Mouse (Mus musculus) heart, embryonic 12.5 days (tissue): Measurements from ENCODE around the gene Rgs12. TPM values are rescaled to one million over a fixed set of nuclear protein-coding genes. Genes with fewer than 3 reads are reported as not detected.

ENCODE experiments used
- ATAC-seq: fragments of 200-750 bp; cut with Nextera tagmentation; 2 replicates; pipeline ENCODE4 v1.8.0; 2017; ENCODE audit warnings: moderate TSS enrichment, moderate library complexity; ENCODE audit not compliant: insufficient number of reproducible peaks, low FRiP score
- H3K27ac ChIP-seq: fragments of 300-500 bp; sonication (generic); 2 replicates; pipeline ENCODE4 v1.5.1; 2016; ENCODE audit warnings: mild to moderate bottlenecking, moderate library complexity; ENCODE audit not compliant: poor library complexity, severe bottlenecking
- H3K27me3 ChIP-seq: fragments of 300-500 bp; sonication (generic); replicated peaks from 2 replicates; pipeline ENCODE4 v1.6.1; 2016; ENCODE audit warnings: mild to moderate bottlenecking, moderate library complexity
- H3K36me3 ChIP-seq: fragments of 300-500 bp; sonication (generic); 2 replicates; pipeline ENCODE4 v1.6.1; 2016; ENCODE audit warnings: mild to moderate bottlenecking, moderate library complexity
- H3K4me1 ChIP-seq: fragments of 300-500 bp; sonication (generic); replicated peaks from 2 replicates; pipeline ENCODE4 v1.6.1; 2016; ENCODE audit warnings: mild to moderate bottlenecking
- H3K4me2 ChIP-seq: fragments of 300-500 bp; sonication (generic); 2 replicates; pipeline ENCODE4 v1.6.1; 2016; ENCODE audit warnings: mild to moderate bottlenecking, moderate library complexity
- H3K4me3 ChIP-seq: fragments of 300-500 bp; sonication (generic); 2 replicates; pipeline ENCODE4 v1.5.1; 2016; ENCODE audit warnings: mild to moderate bottlenecking
- H3K9ac ChIP-seq: fragments of 300-500 bp; sonication (generic); 2 replicates; pipeline ENCODE4 v1.6.1; 2016; ENCODE audit warnings: mild to moderate bottlenecking, moderate library complexity
- H3K9me3 ChIP-seq: fragments of 300-500 bp; sonication (generic); replicated peaks from 2 replicates; pipeline ENCODE4 v1.6.1; 2016; ENCODE audit warnings: mild to moderate bottlenecking, moderate library complexity
- WGBS: fragments of 180-500 bp; shearing (Covaris S2); methylation state at CpG from one replicate; pipeline ENCODE4 v1.1.7; 2016; 5-methylcytosine and 5-hydroxymethylcytosine counted together
- polyA plus RNA-seq: library from polyadenylated mRNA; unstranded; fragments of >200 nt; fragmentation: Nextera tagmentation; extraction: Ambion mirVana; gene quantifications from 2 replicates; pipeline ENCODE4 v1.2.1, GENCODE M21; 2016

Gene Rgs12
- polyA plus RNA-seq, 1 experiment from 2014 or later = 35.6 TPM

- Histone ChIP-seq H3K4me2 (peak overlapping the region; percentile 4; the same call in 1 of the 2 replicates), H3K27ac (peak overlapping the region; percentile 82), H3K27me3 (no peaks in the 10 kb centered on the region), H3K9me3 (no peaks in the 10 kb centered on the region; the same call in 1 of the 2 replicates), H3K9ac (no peak overlapping the region), H3K4me1 (peaks cover 24% of the 10 kb centered on the region), H3K4me3 (no peak overlapping the region), H3K36me3 (0 out of 2 replicates have a peak, but pooled peaks cover 2% of the 10 kb centered on the region)
- ATAC-seq = no peak
- 50% methylated on average over 4 of the region's 4 CpGs for WGBS
Measured at GRCm38 (mm10) chr5:34932458-34932806, 16.8 kb upstream of the Rgs12 start.

- H3K4me3 ChIP-seq = no peak overlapping the region
- no peak for ATAC-seq
- H3K36me3 ChIP-seq = no peaks in the 10 kb centered on the region
- no peaks in the 10 kb centered on the region for H3K27me3 ChIP-seq
- H3K9me3 ChIP-seq = no peaks in the 10 kb centered on the region; the same call in 1 of the 2 replicates
- H3K27ac ChIP-seq = no peak overlapping the region
- 89% methylated on average over 1 of the region's 1 CpGs for WGBS
- H3K4me2 ChIP-seq = no peak overlapping the region
- peaks cover 24% of the 10 kb centered on the region for H3K4me1 ChIP-seq
- H3K9ac ChIP-seq = no peak overlapping the region
Measured at GRCm38 (mm10) chr5:34933461-34933860, 15.8 kb upstream of the Rgs12 start.

GRCm38 (mm10) chr5:34941710-34942470 is 7.4 kb upstream of the Rgs12 start:
- no peak overlapping the region for H3K4me2 ChIP-seq
- H3K36me3 ChIP-seq = no peaks in the 10 kb centered on the region
- H3K4me3 ChIP-seq = no peak overlapping the region
- 68% methylated on average over 10 of the region's 10 CpGs for WGBS
- no peak overlapping the region for H3K9ac ChIP-seq
- no peaks in the 10 kb centered on the region for H3K4me1 ChIP-seq
- no peaks in the 10 kb centered on the region for H3K27me3 ChIP-seq
- ATAC-seq = no peak
- no peak overlapping the region for H3K27ac ChIP-seq
- H3K9me3 ChIP-seq = no peaks in the 10 kb centered on the region

GRCm38 (mm10) chr5:34943428-34943827 is 5.8 kb upstream of the Rgs12 start:
- no peak overlapping the region for H3K27ac ChIP-seq
- WGBS = 74% methylated on average over 3 of the region's 3 CpGs

GRCm38 (mm10) chr5:34949769-34950211 is 545 bp downstream of the Rgs12 start:
- 1% methylated on average over 12 of the region's 12 CpGs for WGBS
- Histone ChIP-seq H3K4me2 (peak overlapping the region; percentile 82), H3K27me3 (no peaks in the 10 kb centered on the region), H3K9ac (peak overlapping the region; percentile 95), H3K27ac (peak overlapping the region; percentile 80), H3K4me3 (peak overlapping the region; percentile 87), H3K4me1 (peaks cover 43% of the 10 kb centered on the region), H3K36me3 (peaks cover 12% of the 10 kb centered on the region), H3K9me3 (0 out of 2 replicates have a peak, but pooled peaks cover 3% of the 10 kb centered on the region)
- ATAC-seq = 0 out of 2 replicates have a peak, but pooled peaks have one; percentile 3

More at GRCm38 (mm10) chr5:34943428-34943827, 5.8 kb upstream of the Rgs12 start:
- Histone ChIP-seq H3K4me1 (peaks cover 7% of the 10 kb centered on the region; the same call in 1 of the 2 replicates), H3K27me3 (no peaks in the 10 kb centered on the region), H3K9ac (no peak overlapping the region), H3K4me3 (no peak overlapping the region), H3K36me3 (no peaks in the 10 kb centered on the region), H3K9me3 (no peaks in the 10 kb centered on the region), H3K4me2 (no peak overlapping the region)
- no peak for ATAC-seq

- H3K4me3 ChIP-seq = peak overlapping the region; percentile 87
- H3K4me2 ChIP-seq = peak overlapping the region; percentile 82
- 0 out of 2 replicates have a peak overlapping the region, but pooled peaks have one; percentile 14 for H3K27ac ChIP-seq
- H3K27me3 ChIP-seq = no peaks in the 10 kb centered on the region
- 79% methylated on average over 6 of the region's 6 CpGs for WGBS
- no peak for ATAC-seq
- H3K36me3 ChIP-seq = peaks cover 12% of the 10 kb centered on the region
- 0 out of 2 replicates have a peak, but pooled peaks cover 3% of the 10 kb centered on the region for H3K9me3 ChIP-seq
- peaks cover 51% of the 10 kb centered on the region for H3K4me1 ChIP-seq
- H3K9ac ChIP-seq = peak overlapping the region; percentile 95
Measured at GRCm38 (mm10) chr5:34950486-34951160, 1.4 kb downstream of the Rgs12 start.

GRCm38 (mm10) chr5:34951161-34951834 is 2.1 kb downstream of the Rgs12 start:
- 0 out of 2 replicates have a peak overlapping the region, but pooled peaks have one; percentile 14 for H3K27ac ChIP-seq
- WGBS = 93% methylated on average over 8 of the region's 8 CpGs
- H3K36me3 ChIP-seq = peaks cover 12% of the 10 kb centered on the region
- peaks cover 58% of the 10 kb centered on the region for H3K4me1 ChIP-seq
- H3K4me2 ChIP-seq = peak overlapping the region; percentile 82
- H3K4me3 ChIP-seq = no peak overlapping the region
- H3K9ac ChIP-seq = no peak overlapping the region
- 0 out of 2 replicates have a peak, but pooled peaks cover 3% of the 10 kb centered on the region for H3K9me3 ChIP-seq
- no peak for ATAC-seq
- H3K27me3 ChIP-seq = no peaks in the 10 kb centered on the region

- Histone ChIP-seq H3K4me3 (no peak overlapping the region), H3K27me3 (no peaks in the 10 kb centered on the region), H3K36me3 (peaks cover 12% of the 10 kb centered on the region), H3K9me3 (0 out of 2 replicates have a peak, but pooled peaks cover 3% of the 10 kb centered on the region), H3K4me2 (peak overlapping the region; percentile 35), H3K27ac (peak overlapping the region; percentile 74), H3K4me1 (peaks cover 79% of the 10 kb centered on the region), H3K9ac (no peak overlapping the region)
- 34% methylated on average over 6 of the region's 6 CpGs for WGBS
- ATAC-seq = no peak
Measured at GRCm38 (mm10) chr5:34954508-34954907, 5.3 kb downstream of the Rgs12 start.

- Histone ChIP-seq H3K27ac (peak overlapping the region; percentile 74), H3K9ac (no peak overlapping the region), H3K36me3 (peaks cover 12% of the 10 kb centered on the region), H3K4me1 (peaks cover 82% of the 10 kb centered on the region), H3K4me3 (no peak overlapping the region), H3K27me3 (no peaks in the 10 kb centered on the region), H3K4me2 (peak overlapping the region; percentile 35), H3K9me3 (0 out of 2 replicates have a peak, but pooled peaks cover 3% of the 10 kb centered on the region)
- peak; percentile 34; the same call in 1 of the 2 replicates for ATAC-seq
- WGBS = 13% methylated on average over 5 of the region's 5 CpGs
Measured at GRCm38 (mm10) chr5:34955630-34956029, 6.4 kb downstream of the Rgs12 start.

GRCm38 (mm10) chr5:34956151-34956550 is 6.9 kb downstream of the Rgs12 start:
- Histone ChIP-seq H3K9ac (no peak overlapping the region), H3K4me1 (peaks cover 82% of the 10 kb centered on the region), H3K4me3 (no peak overlapping the region), H3K27ac (peak overlapping the region; percentile 74), H3K27me3 (no peaks in the 10 kb centered on the region), H3K4me2 (no peak overlapping the region), H3K36me3 (peaks cover 12% of the 10 kb centered on the region), H3K9me3 (0 out of 2 replicates have a peak, but pooled peaks cover 3% of the 10 kb centered on the region)
- ATAC-seq = no peak
- WGBS = 59% methylated on average over 7 of the region's 7 CpGs
